Mouse (Mus musculus) CH12.LX (cell line): Measurements from ENCODE around the gene Fes.

Experiments
- CTCF ChIP-seq, 2 experiments: IDR thresholded peaks in 1 of 2; conservative IDR thresholded peaks in 1 of 2; 2 replicates each; pipeline ENCODE4 v1.5.1; 2011 to 2012; ENCODE audit warnings: low read depth in 2 of 2, low read length in 2 of 2, improper control_type of control experiment in 1 of 2, inconsistent platforms in 1 of 2, mild to moderate bottlenecking in 1 of 2, moderate library complexity in 1 of 2
- HCFC1 ChIP-seq: IDR thresholded peaks from 2 replicates; pipeline ENCODE4 v1.6.1; 2012; ENCODE audit warnings: low read depth, mild to moderate bottlenecking, inconsistent platforms, low read length, improper control_type of control experiment
- MXI1 ChIP-seq: IDR thresholded peaks from 2 replicates; pipeline ENCODE4 v1.6.1; 2011; ENCODE audit warnings: mild to moderate bottlenecking, low read depth, low read length, improper control_type of control experiment
- NELFE ChIP-seq: IDR thresholded peaks from 2 replicates; pipeline ENCODE4 v1.6.1; 2011; ENCODE audit warnings: low read depth, low read length, improper control_type of control experiment

DNA sequence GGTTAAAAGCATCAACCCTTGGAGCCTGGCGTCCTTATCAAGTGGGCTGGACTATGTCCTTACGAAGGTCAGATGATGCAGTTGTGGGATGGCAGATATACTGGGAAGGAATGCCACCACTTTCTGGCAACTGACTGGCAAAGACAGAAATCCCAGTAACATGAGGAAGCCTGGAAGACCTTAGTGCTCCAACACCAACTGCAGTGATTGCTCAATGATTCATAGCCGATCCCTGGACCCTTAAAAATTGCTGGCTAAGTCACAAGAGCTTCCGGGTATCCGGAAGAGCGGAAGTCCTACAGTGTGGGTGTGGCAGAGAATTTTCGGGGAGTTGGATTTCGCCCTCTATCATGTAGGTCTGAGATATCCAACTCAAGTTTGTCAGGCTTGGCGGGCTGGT, 41.6 kb downstream of the Fes start:
- no peak for TF ChIP-seq CTCF (conservative IDR thresholded peaks at IDR 0.05 in 1 of 2, IDR thresholded peaks at IDR 0.05 in 1 of 2; ENCODE audit: low read depth in 2 of 2, low read length in 2 of 2)
- no peak for TF ChIP-seq MXI1
- TF ChIP-seq NELFE, result no peak
- TF ChIP-seq HCFC1, result no peak
